Mouse (Mus musculus) megakaryocyte, embryonic 14.5 days (primary cell): ENCODE results near the gene St3gal3.

Experiments used
- FLI1 ChIP-seq: IDR thresholded peaks from 2 replicates; pipeline ENCODE4 v1.6.1; 2012; ENCODE audit warnings: low read length, inconsistent platforms, mixed read lengths
- GATA1 ChIP-seq: IDR thresholded peaks from 3 replicates; pipeline ENCODE4 v1.6.1; 2012; ENCODE audit warnings: mixed read lengths, low read length, inconsistent platforms, borderline replicate concordance

- no peak for TF ChIP-seq GATA1
- no peak for TF ChIP-seq FLI1
Observed at GRCm38 (mm10) chr4:117995461-117995860, 139.3 kb downstream of the St3gal3 start.
